Mouse (Mus musculus) heart, embryonic 15.5 days (tissue): ENCODE data around the gene Anks6. TPM values are rescaled to one million over a fixed set of nuclear protein-coding genes. Genes with fewer than 3 reads are reported as not detected.

Source experiments
- ATAC-seq: fragments of 200-750 bp; cut with Nextera tagmentation; replicated peaks from 2 replicates; pipeline ENCODE4 v1.8.0; 2017; ENCODE audit warnings: low read depth, moderate TSS enrichment; ENCODE audit not compliant: insufficient number of reproducible peaks, insufficient read depth, low FRiP score
- H3K27ac ChIP-seq: fragments of 300-500 bp; sonication (generic); 2 replicates; pipeline ENCODE4 v1.5.1; 2015; ENCODE audit warnings: mild to moderate bottlenecking, inconsistent platforms
- H3K27me3 ChIP-seq: fragments of 300-500 bp; sonication (generic); 2 replicates; pipeline ENCODE4 v1.6.1; 2015; ENCODE audit warnings: inconsistent platforms
- H3K36me3 ChIP-seq: fragments of 300-500 bp; sonication (generic); 2 replicates; pipeline ENCODE4 v1.6.1; 2015; ENCODE audit warnings: mild to moderate bottlenecking, inconsistent platforms
- H3K4me1 ChIP-seq: fragments of 300-500 bp; sonication (generic); replicated peaks from 2 replicates; pipeline ENCODE4 v1.6.1; 2015; ENCODE audit warnings: inconsistent platforms
- H3K4me2 ChIP-seq: fragments of 300-500 bp; sonication (generic); 2 replicates; pipeline ENCODE4 v1.6.1; 2015; ENCODE audit warnings: inconsistent platforms, mild to moderate bottlenecking, moderate library complexity
- H3K4me3 ChIP-seq: fragments of 300-500 bp; sonication (generic); 2 replicates; pipeline ENCODE4 v1.5.1; 2015; ENCODE audit warnings: mild to moderate bottlenecking, inconsistent platforms
- H3K9ac ChIP-seq: fragments of 300-500 bp; sonication (generic); 2 replicates; pipeline ENCODE4 v1.6.1; 2015; ENCODE audit warnings: mild to moderate bottlenecking, inconsistent platforms
- H3K9me3 ChIP-seq: fragments of 300-500 bp; sonication (generic); replicated peaks from 2 replicates; pipeline ENCODE4 v1.6.1; 2016; ENCODE audit warnings: inconsistent platforms
- WGBS: fragments of 180-500 bp; shearing (Covaris S2); methylation state at CpG from one replicate; pipeline ENCODE4 v1.1.7; 2015; ENCODE audit warnings: mixed read lengths; 5-methylcytosine and 5-hydroxymethylcytosine counted together
- polyA plus RNA-seq: library from polyadenylated mRNA; unstranded; fragments of >200 nt; fragmentation: Nextera tagmentation; extraction: Ambion mirVana; gene quantifications from 2 replicates; pipeline ENCODE4 v1.2.1, GENCODE M21; 2015

The Anks6 gene
- polyA plus RNA-seq, 1 experiment from 2014 or later = 1.5 TPM

DNA sequence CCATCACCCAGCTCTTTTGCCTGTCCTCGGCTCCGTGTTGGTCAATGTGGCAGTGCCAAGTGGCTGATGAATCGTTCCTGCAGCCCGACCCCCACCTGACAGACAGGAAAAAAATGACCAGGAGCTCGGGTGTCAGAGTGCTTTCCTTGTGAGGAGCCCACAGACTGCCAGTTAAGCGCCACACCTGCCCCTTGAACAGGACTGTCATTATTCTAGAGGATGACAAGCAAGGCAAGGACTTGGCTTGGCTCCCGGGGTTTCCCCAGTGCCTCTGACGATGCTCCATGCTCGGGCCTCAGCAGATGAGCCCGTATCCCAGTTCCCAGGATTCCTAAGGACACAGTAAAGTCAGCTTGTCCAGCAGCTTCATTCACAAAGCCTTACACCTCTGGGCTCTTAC lies 44.8 kb downstream of the Anks6 start:
- no peak for ATAC-seq
- H3K4me3 ChIP-seq = no peak overlapping the region
- no peak overlapping the region for H3K4me2 ChIP-seq
- peaks cover 11% of the 10 kb centered on the region for H3K27me3 ChIP-seq
- no peak overlapping the region for H3K27ac ChIP-seq
- H3K36me3 ChIP-seq = no peaks in the 10 kb centered on the region
- 62% methylated on average over 10 of the region's 10 CpGs for WGBS
- peaks cover 8% of the 10 kb centered on the region for H3K4me1 ChIP-seq
- H3K9me3 ChIP-seq = no peaks in the 10 kb centered on the region
- no peak overlapping the region for H3K9ac ChIP-seq

DNA sequence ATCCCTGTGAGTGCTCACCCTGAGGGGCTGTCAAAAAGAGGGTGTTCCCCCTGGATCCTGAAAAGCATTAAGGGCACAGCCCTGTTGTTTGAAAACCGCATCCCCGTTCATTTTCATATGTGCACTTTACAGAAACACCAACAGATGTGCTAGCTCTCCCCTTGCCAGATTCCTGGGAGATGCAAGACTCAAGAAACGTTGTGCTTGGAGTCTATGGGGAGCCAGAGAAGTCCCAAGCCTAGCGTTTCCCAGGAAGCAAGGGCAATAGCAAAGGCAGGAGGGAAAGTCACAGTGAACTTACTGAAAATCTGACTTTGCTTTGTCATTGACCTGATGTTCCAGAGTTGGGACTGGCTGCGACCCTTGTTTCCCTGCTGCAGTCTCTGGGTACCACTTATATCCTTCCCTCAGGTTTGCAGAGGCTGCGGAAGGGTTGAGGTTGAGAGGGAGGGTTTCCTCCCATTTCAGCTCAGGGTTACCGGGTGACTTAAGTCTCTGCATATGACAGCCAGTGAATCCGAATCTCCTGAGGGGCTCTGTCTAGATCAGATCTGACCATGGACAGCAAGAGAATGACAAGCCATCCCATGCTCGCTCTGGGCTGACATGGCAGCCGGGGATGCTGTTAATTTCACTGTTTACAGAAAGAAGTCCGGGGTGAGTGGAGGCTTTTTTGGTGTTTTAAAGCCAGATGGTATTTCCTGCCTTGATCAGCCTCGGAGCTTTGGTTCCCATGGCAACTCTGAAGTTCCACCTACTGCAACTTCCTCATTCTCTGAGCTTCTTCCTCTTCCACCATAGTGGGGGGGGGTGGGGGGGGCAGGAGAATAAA lies 46.6 kb downstream of the Anks6 start:
- 40% methylated on average over 12 of the region's 12 CpGs for WGBS
- H3K36me3 ChIP-seq = no peaks in the 10 kb centered on the region
- peak overlapping the region; percentile 28; the same call in 1 of the 2 replicates for H3K4me2 ChIP-seq

DNA sequence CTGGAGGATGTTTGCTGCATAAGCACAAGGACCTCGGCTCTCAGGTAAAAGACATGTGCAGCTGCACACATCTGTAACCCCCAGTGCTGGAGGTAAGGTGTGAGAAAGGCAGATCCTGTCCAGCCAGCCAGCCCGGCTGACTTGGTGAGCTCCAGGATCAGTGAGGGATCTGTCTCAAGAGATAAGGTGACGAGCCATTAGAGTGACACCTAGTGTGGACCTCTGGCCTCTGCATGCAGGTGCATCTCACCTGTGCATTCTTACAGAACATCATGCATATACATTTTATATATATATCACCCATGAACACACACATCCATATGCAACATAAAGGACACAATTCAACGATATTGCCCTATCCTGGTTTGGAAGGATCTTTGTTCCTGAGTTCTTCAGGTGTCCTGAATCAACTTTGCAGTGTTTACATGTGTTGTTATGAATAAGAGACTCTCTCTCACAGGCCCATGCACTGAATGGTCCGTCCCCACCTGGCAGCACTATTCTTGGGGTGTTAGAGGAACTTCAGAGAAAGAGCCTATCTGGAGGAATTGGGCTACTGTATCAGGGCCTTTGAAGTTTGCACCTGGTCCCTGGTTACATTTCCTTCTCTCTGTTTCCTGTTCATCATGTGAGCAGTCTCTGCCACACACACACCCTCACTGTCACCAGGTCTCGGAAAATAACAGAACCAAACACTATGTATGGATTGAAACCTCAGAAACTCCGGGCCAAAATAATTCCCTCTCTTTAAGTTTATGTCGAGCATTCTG lies 56.4 kb downstream of the Anks6 start:
- H3K36me3 ChIP-seq = no peaks in the 10 kb centered on the region
- H3K9ac ChIP-seq = no peak overlapping the region
- no peaks in the 10 kb centered on the region for H3K9me3 ChIP-seq
- H3K4me2 ChIP-seq = no peak overlapping the region
- H3K27ac ChIP-seq = no peak overlapping the region
- no peaks in the 10 kb centered on the region for H3K4me1 ChIP-seq
- no peak overlapping the region for H3K4me3 ChIP-seq
- no peak for ATAC-seq
- 54% methylated on average over 8 of the region's 8 CpGs for WGBS
- peaks cover 48% of the 10 kb centered on the region for H3K27me3 ChIP-seq

More for the DNA sequence above, 46.6 kb downstream of the Anks6 start:
- H3K4me3 ChIP-seq = no peak overlapping the region
- no peak overlapping the region for H3K9ac ChIP-seq
- peaks cover 11% of the 10 kb centered on the region for H3K27me3 ChIP-seq
- H3K27ac ChIP-seq = no peak overlapping the region
- no peaks in the 10 kb centered on the region for H3K9me3 ChIP-seq
- peaks cover 8% of the 10 kb centered on the region for H3K4me1 ChIP-seq
- ATAC-seq = no peak

DNA sequence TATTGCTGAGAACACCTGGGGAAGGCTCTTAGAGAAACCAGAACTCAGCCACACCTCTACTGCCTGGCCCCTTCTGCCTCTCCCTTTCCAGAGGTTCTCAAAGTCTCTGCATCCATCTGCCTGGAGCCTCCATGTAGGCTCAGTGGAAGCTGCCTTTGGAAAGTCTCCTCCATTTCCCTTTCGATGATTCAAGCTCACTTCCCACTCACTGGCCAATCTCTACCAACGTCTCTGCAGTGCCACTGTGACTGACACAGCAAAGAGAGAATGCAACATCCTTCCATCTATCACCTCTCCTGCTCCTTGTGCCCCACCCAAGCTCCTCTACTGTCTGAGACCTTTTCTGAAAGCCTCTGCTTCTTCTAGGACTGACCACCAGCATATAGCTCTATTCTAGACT lies 59.3 kb downstream of the Anks6 start:
- Histone ChIP-seq H3K9ac (no peak overlapping the region), H3K36me3 (no peaks in the 10 kb centered on the region), H3K4me1 (no peaks in the 10 kb centered on the region), H3K4me3 (no peak overlapping the region), H3K4me2 (no peak overlapping the region), H3K27ac (no peak overlapping the region), H3K27me3 (peaks cover 64% of the 10 kb centered on the region), H3K9me3 (no peaks in the 10 kb centered on the region)
- 70% methylated on average over 2 of the region's 2 CpGs for WGBS
- no peak for ATAC-seq

DNA sequence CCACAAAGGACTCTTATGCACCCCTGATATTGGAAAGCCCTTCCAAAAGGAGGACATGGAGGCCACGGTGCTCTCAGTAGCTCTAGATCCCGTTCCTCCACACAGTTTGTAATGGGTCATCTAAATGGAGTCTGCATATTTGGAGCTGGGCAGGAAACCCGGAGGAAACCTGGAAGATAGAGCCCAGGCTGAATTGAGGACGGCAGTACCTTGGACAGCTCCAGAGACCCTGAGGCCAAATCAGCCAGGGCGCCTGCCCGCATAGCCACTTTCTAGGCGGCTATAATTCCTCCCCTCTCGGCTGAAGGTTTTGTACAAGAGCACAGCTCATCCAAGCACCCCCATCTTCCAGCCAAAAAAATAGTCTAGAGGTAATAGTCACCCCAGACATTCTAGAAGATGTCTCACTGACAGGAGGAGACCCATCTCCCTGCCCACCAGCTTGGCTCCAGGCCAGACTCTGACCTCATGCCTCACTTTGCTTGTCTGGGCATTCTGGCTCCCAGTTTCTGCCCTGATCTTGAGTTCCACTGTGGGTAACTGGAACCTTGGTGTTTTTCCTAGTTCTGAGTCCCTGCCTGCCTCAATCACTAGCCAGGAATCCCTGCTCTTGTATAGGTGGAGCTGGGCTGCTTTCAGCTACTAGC lies 64.3 kb downstream of the Anks6 start:
- Histone ChIP-seq H3K9ac (no peak overlapping the region), H3K36me3 (no peaks in the 10 kb centered on the region), H3K27me3 (peaks cover 89% of the 10 kb centered on the region), H3K4me3 (no peak overlapping the region), H3K4me2 (no peak overlapping the region), H3K4me1 (peaks cover 23% of the 10 kb centered on the region), H3K27ac (no peak overlapping the region), H3K9me3 (no peaks in the 10 kb centered on the region)
- 4% methylated on average over 8 of the region's 8 CpGs for WGBS
- no peak for ATAC-seq

DNA sequence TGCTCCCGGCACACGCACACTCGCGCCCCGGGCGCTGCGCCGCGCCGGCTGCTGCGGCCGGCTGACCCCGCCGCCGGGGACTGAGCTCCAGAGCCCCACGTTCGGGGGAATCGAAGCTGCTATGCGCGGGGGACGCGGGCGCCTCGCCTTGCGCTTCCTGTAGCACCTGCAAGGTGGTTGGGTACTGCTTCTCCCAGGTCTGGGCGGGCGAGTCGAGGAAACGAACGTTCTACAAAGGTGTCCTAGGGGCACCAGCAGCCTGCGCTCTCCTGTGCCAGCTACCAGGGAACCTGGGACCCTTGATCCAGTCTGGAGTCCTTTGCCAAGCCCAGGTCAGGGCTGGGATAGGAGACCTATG lies 65.3 kb downstream of the Anks6 start:
- H3K27ac ChIP-seq = no peak overlapping the region
- peaks cover 23% of the 10 kb centered on the region for H3K4me1 ChIP-seq
- peak overlapping the region; percentile 51 for H3K4me3 ChIP-seq
- H3K9ac ChIP-seq = no peak overlapping the region
- no peaks in the 10 kb centered on the region for H3K36me3 ChIP-seq
- peak overlapping the region; percentile 83 for H3K4me2 ChIP-seq
- no peaks in the 10 kb centered on the region for H3K9me3 ChIP-seq
- no peak for ATAC-seq
- H3K27me3 ChIP-seq = peaks cover 88% of the 10 kb centered on the region
- 0% methylated on average over 29 of the region's 31 CpGs for WGBS

DNA sequence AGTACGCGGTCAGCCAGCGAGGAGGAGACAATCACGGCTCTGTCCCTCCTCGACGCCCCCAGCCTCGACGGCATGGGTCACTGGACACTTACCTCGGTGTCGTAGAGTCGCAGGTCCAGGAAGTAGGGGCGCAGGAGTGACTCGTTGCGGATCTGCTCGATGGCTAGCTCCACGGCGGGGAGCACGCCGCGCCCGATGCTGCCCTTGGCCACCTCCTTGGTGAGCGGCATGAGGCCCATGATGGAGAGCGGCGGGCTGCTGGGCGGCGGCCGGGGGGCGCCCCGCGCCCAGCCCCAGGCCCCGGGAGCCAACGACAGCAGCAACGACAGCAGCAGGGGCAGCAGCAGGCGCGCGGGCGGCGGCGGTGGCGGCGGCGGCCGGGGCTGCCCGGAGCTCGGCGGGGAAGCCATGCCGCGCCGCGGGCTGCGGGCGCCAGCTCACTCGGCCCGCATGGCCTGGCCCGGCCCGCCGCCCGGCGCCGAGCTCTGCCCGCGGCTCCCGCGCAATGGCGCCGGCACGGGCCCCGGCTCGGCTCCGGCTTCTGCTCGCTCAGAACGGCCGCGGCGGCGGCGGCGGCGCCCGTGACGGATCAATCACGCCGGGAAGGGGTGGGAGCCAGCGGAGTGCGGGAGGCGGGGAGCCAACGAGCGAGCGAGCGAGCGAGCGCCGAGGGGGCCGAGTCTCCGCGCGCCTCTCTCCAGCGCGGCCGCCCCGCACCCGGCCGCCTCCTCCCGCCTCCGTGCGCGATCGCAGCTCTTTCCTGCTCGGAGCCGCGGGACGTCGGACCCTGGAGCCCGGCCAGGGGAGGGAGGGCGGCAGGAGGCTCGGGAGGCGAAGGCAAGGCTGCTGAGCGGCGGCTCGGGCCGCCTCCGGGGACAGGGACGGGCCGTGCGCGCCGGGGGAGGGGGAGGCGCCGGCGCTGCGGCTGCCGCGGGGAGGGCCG lies 65.9 kb downstream of the Anks6 start, which contains the start of gene Gabbr2:
Gabbr2 (minus strand) TSS at position 858 of the 943 bp plus-strand sequence.
- no peaks in the 10 kb centered on the region for H3K9me3 ChIP-seq
- peak within 1 kb of the TSS; percentile 51 for H3K4me3 ChIP-seq
- H3K4me1 ChIP-seq = peaks cover 23% of the 10 kb centered on the region
- H3K4me2 ChIP-seq = peak within 1 kb of the TSS; percentile 83
- H3K27ac ChIP-seq = no peak within 1 kb of the TSS
- no peaks in the 10 kb centered on the region for H3K36me3 ChIP-seq
- WGBS = 1% methylated on average over 100 of the region's 134 CpGs
- H3K9ac ChIP-seq = no peak within 1 kb of the TSS
- peaks cover 88% of the 10 kb centered on the region for H3K27me3 ChIP-seq
- 0 out of 2 replicates have a peak, but pooled peaks have one; percentile 29 for ATAC-seq

DNA sequence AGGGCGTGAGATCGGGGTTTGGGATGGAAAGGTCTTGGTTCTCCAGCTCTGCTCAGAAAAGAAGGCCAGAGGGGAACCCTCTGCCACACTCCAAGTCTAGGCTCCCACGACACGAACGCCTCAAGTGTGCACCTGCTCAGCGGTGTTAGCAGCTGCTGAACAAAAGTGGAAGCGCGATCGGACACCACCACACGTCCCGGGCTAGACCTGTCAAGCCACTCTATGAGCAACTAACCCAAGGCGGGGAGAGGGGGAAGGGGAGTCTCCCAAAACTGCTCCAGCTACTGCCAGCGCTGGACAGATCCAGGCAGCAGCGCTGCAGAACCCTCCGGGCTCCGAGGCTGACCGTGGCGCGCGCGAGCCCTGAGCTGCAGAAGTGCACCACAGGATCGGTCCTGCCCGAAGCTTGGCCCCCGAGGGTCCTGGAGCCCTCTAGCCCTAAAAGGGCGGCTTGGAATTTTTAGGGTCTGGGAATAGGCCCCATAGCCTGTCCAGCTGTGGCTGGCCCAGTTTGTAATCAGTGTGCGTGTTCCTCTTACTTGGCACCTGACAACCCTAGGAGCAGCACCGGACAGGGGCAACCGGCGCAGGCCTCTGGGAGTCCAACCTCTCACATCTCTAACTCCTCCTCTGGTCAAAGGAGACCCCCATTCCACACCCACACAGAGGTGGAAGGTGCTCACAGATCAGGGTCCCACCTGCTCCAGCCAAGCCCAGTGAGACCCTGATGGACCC lies 66.8 kb downstream of the Anks6 start:
- peaks cover 23% of the 10 kb centered on the region for H3K4me1 ChIP-seq
- no peaks in the 10 kb centered on the region for H3K36me3 ChIP-seq
- peaks cover 92% of the 10 kb centered on the region for H3K27me3 ChIP-seq
- no peaks in the 10 kb centered on the region for H3K9me3 ChIP-seq
- peak overlapping the region; percentile 83 for H3K4me2 ChIP-seq
- peak overlapping the region; percentile 51; the same call in 1 of the 2 replicates for H3K4me3 ChIP-seq
- no peak overlapping the region for H3K9ac ChIP-seq
- no peak for ATAC-seq
- WGBS = 4% methylated on average over 29 of the region's 29 CpGs
- H3K27ac ChIP-seq = no peak overlapping the region

DNA sequence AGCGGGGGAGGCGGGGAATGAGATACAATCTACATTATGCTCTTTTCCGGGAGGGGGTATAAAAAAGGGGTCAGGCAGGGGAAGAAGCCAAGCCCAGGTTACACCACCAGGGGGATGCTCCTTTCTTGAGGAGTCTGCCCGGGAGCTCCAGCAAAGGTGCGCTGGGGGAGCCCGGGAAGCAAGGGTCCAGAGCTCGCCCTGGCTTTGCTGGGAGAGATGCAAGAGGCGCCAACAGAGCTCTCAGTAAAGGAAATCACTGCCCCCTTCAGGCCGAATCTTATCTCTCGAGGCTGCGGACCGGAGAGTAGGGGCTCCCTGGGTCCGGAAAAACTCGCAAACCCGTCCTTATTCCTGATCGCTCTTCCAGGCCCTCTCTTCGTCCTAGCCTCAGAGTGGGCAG lies 67.4 kb downstream of the Anks6 start:
- Histone ChIP-seq H3K9ac (no peak overlapping the region), H3K9me3 (no peaks in the 10 kb centered on the region), H3K36me3 (no peaks in the 10 kb centered on the region), H3K4me3 (no peak overlapping the region), H3K4me2 (0 out of 2 replicates have a peak overlapping the region, but pooled peaks have one; percentile 12), H3K27ac (no peak overlapping the region), H3K4me1 (peaks cover 23% of the 10 kb centered on the region), H3K27me3 (peaks cover 89% of the 10 kb centered on the region)
- 5% methylated on average over 17 of the region's 17 CpGs for WGBS
- no peak for ATAC-seq

DNA sequence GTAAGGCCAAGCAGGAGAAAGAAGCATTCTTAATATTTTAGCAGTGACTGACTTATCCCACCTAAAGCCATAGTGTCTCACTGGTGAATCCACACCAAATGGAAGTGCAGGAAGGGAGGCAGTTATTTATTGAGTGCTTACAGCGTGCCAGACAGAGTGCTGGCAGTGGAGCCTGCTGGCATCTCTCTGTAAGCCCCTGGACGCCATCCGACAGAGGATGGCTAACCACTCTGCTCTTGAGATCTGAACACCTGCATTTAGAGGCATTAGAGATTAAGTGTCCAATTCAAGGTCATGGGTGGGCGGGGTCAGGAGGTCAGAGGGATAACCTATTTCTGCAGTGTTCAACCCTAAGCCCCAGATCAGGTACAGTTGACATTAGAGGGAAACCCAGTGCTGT lies 68.4 kb downstream of the Anks6 start:
- 70% methylated on average over 4 of the region's 4 CpGs for WGBS

More for the DNA sequence above, 68.4 kb downstream of the Anks6 start:
- Histone ChIP-seq H3K27me3 (peaks cover 80% of the 10 kb centered on the region), H3K9ac (no peak overlapping the region), H3K4me3 (no peak overlapping the region), H3K9me3 (no peaks in the 10 kb centered on the region), H3K27ac (no peak overlapping the region), H3K4me2 (no peak overlapping the region), H3K4me1 (peaks cover 23% of the 10 kb centered on the region), H3K36me3 (no peaks in the 10 kb centered on the region)
- ATAC-seq = no peak
